Mouse (Mus musculus): Measurements from ENCODE around the gene Minos1.

Gene Minos1

GRCm38 (mm10) chr4:139092356-139093195 lies 38.3 kb downstream of the Minos1 start, which contains the start of gene Nbl1:
TSS of gene Nbl1 (minus strand) at chr4:139092993.
- DNase-seq, result peak in 1 of 2 experiments; percentile 25

DNA sequence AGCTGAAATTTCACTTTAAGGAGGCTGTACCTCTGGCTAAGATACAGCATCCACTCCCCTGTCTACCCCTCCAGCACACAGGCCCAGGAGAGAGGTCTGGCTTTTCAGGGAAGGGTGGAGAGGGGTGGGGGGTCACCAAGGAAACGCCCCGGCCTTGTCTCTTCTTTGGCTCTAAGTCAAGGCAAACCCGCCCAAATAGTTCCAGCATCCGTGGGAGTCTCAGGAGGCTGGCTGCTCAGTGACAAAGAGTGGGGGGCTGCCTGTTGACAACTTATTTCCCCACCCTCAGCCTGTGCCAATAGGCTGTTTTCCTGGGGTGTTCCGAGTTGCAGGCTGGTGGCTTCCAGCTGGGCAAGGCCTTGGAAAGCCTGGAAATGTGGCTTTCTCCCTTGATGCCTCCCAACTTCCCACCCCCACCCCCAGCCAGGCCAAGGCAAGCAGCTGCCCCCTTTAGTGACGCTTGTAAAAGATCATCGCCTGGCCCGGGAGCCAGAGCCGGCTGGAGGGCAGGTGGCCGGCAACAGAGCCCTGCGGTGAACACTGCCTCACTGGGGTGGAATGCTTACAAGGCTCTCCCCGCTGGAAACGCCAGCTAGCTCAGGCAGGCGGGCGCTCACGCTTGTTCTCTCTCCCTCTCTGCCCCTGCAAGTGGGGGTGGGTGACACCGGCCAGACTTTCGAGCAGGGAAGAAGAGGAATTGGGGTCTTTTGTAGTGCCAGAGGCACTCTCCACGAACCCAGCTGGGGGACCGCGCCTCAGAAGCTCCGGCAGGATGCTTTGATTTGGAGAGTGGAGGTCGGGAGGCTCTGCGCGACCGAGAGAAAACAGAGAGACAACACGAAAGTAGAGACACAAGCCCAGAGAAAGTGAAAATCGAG lies 39.2 kb downstream of the Minos1 start:
- DNase-seq, result no peak

GRCm38 (mm10) chr4:139091066-139091465 lies 39.8 kb downstream of the Minos1 start:
- DNase-seq, result no peak

DNA sequence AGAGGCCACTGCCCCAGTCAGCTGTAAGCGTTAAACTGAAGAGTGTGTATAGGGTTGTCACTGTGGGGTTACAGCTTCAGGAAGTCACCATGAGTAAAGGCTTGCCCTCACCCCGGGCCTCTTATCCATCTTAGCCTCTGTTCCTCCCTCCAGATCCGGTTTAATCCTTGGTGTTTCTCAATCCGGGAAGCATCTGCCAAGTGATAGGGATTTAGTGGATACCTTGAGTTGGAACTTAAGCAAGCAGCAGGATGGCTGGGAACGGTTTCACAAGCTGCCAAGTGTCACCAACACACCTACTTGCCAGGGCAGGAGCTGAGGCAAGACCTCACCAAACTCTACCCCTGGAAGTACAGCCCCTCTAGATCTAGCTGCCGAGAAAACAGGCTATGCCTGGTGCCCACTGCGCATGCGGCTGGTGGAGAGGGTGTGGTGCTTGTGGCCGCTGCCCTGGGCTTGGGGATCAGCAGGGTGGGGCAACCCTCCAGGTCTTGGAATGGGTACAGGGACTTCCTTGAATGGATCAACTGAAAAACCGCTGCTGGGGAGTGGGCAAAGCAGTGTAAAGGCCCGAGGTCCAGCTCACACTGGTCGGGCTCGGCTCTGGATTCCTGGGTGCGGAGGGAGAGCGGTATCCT lies 40.5 kb downstream of the Minos1 start:
- DNase-seq, result no peak

- peak; percentile 35 to 43 for DNase-seq
Measured at GRCm38 (mm10) chr4:139088982-139089671, 41.8 kb downstream of the Minos1 start.

- no peak for DNase-seq
Measured at GRCm38 (mm10) chr4:139086984-139087383, 43.9 kb downstream of the Minos1 start.

DNA sequence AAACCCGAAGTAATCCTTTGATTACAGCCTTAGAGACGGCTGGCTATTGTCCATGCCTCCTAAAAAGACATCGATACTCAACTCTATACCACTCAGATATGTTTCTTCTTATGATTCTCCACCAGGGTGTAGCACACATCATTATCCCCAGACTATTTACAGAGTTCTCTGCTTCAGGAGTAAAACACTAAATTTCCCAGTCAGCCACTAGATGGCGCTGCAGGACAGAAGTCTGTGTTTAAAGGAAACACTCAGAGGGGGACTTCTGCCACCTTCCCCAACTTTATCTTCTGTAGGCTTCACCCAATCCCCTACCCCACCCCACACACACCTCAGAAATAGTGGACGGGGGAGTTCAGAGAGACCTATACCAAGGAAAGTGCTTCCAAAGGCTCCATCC lies 44.9 kb downstream of the Minos1 start:
- DNase-seq, result peak; percentile 69 to 85

DNA sequence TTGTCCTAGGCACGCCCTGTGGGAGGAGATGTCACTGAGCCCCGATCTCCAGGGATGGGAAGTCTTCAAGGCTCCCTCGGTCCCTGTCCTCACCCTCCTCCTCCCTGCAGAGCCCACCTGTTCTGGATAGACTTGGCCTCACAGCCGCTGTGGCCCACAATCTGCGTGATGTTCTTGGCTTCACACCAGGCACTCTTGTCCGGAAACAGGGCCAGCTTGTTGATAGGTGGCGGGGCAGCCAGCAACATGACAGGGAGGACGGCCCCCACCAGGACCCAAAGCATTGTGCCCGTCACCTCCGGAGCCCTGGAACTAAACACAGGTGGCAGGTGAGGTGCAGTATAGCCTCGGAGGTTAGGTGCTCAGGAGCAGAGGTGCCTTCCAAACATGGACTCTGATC lies 45.6 kb downstream of the Minos1 start:
- no peak for DNase-seq

GRCm38 (mm10) chr4:139082790-139083564 lies 47.9 kb downstream of the Minos1 start:
- no peak for DNase-seq

DNA sequence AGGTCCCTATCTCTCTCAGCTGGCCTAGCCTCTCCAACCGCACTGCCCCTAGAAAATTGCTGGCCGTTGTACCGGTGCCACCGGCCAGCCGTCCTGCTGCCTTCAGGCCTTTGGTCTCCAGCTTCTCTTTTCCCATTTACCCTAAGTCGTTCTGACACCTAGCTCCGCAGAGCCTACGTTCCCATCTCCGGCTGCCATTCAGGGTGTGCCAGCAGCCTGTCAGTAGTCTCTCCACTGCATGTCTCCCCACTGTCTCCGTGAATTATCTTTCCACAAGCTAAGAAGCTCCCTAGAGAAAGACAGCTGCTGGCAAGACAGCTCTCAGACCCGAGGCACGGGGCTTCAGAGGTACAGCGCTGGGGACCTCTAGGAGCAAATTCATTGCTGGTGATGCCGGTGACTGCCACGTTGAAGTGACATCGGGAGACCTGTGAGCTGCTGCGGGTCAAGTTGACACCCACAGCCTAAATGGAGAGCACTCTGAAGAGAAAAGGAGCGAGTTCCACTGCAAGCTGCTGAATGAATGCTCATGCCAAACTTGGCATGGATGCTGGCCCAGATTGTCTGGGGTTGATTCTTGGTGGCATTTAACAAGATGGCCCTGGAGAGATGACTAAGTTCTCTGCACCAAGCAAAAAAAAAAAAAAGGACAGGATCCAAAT lies 49.5 kb downstream of the Minos1 start:
- no peak for DNase-seq

GRCm38 (mm10) chr4:139080259-139080658 lies 50.7 kb downstream of the Minos1 start:
- DNase-seq, result no peak

- DNase-seq, result no peak
Measured at GRCm38 (mm10) chr4:139079439-139079838, 51.5 kb downstream of the Minos1 start.

DNA sequence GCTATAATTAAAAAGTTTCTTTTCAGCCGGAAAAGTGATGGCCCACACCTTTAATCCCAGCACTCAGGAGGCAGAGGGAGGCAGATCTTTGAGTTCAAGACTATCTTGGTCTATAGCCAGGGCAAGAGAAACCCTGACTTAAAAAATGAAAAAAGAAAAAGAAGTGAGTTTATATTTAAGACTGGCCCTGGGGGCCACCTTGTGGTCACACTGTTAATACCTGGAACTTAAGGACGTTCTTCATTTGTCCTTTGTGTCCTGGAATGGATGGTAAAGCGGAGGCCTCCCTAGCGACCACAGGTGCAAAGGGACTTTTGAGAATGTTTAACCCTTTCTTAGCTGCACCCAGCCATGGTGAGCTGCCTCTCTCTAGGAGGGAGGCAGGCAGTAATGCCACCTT lies 52.2 kb downstream of the Minos1 start:
- peak in 1 of 2 experiments; percentile 33 for DNase-seq

DNA sequence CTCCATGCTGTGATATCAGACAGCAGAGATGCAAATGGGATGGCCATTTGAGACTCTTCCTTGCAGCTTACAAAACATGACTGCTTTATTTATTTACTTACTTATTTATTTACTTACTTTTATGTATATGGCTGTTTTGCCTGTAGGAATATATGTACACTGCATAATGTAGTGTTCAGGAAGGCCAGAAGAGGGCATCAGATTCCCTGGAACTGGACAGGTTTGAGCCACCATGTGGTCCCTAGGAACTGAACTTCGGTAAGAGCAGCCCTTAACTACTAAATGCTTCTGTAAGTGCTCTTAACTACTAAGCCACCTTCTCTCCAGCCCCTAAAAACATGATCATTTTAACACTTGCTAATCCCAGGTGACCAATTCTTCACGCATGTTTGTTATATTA lies 52.6 kb downstream of the Minos1 start:
- peak in 1 of 2 experiments; percentile 42 for DNase-seq

DNA sequence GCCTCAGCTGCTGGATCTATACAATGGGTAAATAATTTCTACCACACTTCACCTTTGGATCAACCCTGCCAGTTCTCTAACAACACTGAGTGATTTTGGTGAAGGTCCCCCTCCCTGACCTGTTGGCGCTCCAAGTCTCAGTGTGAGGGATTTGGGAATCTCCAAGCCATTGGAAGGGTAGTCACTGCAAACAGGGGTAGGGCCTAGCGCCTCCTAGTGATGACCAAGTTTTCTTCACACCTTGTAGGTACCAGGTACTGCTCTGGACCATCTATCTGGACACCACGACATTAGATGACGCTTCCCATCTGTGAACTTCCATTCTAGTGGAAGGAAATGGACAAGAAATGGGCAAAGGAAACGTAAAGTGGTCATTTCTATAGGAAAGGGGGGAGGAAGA lies 55.0 kb downstream of the Minos1 start:
- DNase-seq, result peak in 1 of 2 experiments; percentile 39

DNA sequence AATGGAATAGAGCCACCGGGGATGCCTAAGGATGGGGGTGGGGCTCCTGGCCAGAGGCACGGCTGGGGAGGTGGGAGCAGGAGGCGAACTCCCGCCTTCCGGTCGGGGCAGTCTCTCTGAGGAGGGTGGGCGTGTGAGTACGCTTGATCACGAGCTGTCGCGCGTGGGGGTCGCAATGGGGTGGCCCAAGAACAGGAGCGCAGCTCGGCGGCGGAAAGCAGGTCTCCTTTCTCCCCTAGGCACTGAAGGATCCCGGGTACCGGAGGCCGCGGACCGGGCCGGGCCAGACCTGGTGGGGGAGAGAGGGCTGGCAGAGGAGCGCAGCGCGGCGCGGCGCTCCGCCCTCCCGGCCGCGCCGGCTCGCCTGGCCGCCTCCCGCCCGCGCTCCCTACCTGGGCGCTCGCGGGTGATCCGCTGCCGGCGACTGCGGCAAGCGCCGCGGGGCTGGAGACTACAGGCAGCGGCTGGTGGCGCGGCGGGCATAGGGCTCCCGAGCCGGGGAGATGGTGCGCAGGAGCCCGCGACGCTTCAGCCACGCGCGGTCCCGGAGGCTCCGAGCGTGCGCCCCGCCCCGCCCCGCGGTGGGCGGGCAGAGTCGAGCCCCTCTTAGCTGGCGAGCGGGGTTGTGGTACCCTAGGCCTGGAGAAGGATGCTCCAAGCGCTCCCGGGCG lies 55.7 kb downstream of the Minos1 start, which contains the start of gene Htr6:
Htr6 (minus strand) TSS at position 530 of the 671 bp plus-strand sequence.
- no peak for DNase-seq

DNA sequence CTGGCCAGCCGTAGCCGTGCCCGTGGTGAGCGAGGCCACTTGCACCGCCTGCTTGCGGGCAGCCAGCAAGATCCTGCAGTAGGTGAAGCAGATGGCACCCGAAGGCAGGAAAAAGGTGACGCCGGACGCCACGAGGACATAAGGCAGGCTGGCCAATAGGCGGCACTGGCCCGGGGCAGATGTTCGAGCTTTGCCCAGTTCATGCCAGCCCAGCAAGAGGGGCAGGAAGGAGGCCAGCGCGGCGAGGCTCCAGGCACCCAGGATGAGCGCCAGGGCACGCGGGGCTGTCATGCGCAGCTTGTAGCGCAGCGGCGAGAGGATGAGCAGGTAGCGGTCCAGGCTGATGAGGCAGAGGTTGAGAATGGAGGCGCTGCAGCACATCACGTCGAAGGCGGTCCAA lies 56.9 kb downstream of the Minos1 start:
- no peak for DNase-seq

DNA sequence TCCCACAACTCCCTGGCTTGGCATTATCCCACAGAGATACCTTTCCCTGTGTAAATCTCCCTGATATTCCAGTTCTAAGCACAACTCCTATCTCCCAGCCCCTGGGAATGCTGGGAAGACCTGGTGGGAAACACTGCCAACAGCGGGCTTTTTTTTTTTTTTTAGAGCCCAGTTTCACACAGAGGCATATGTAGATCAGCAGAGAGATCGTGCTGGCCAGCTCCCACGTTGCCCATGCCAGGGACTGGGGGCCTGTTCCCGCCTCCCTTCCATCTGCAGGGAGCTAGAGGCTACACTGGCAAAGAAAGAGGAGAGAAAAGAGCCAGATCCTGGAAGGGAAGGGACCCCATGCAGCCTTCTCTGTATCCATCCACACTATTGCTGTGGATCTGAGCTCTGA lies 62.6 kb downstream of the Minos1 start:
- DNase-seq, result no peak

DNA sequence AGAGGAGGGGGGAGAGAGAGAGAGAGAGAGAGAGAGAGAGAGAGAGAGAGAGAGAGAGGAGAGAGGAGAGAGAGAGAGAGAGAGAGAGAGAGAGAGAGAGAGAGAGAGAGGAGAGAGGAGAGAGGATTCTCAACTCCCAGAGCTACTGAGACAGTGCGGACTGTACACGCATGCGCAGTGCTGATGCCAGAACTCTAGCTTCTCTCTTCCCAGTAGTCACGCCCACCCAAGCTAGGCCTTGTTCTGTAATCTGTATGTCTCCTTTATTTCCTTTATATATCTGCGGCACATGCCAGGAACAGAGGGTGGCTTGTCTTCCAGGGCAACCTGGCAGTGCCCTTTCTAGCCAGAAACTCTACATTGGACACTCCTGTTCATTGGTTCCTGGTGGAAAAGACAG lies 66.1 kb downstream of the Minos1 start:
- no peak for DNase-seq

DNA sequence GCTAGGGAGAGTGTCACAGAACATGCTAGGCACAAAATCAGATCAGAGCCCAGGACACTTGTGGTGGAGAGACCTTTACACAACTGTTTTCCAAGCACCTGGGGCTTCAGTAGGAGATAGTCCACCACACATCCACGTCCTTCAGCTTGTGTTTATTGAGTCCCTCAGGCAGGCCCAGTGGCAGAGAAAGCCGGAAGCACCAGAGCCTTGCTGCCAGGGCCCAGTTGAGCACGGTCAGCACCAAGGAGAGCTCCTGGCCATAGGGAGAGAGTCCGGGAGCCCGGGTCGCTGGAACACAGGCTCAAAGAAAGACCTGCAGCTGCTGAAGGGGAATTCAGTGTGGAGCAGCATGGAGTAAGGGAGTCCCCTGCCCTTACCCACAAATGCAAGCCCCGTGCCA lies 71.3 kb downstream of the Minos1 start:
- peak in 1 of 2 experiments; percentile 30 for DNase-seq

DNA sequence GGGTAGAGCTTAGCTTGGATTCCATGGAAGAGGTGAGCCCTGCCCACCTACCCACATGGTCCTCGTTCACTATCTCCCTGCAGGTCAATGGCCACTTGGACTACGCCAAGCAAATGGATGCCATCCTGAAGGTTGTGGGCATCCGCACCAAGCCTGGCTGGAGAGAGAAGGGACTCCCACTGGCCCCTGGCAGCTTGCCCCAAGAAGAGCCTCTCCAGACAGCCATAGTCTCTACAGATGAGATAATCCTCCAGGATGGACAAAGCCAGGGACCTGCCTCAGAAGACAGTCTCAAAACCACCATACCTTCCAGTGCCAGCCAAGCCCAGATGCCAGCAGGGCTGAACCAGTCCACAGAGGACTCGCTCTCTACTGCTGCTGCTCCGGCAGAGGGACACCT lies 72.9 kb downstream of the Minos1 start:
- no peak for DNase-seq
